Mouse (Mus musculus): ENCODE results near the gene Prmt8. TPM values are rescaled to one million over a fixed set of nuclear protein-coding genes. Genes with fewer than 3 reads are reported as not detected.

The Prmt8 gene
- total RNA-seq, 2 experiments from 2014 or later = 66.4 to 67.1 TPM

GRCm38 (mm10) chr6:127765573-127765972, 3.7 kb downstream of the Prmt8 start:
- DNase-seq (ENCODE audit: low spot score in 2 of 2) = peak in 1 of 2 experiments; percentile 33
- TF ChIP-seq CTCF (conservative IDR thresholded peaks at IDR 0.05) = no peak
- Histone ChIP-seq H3K27ac (peak overlapping the region; percentile 74; the same call in 1 of the 2 replicates), H3K4me3 (peak overlapping the region; percentile 48)

GRCm38 (mm10) chr6:127758264-127758663, 11.0 kb downstream of the Prmt8 start:
- H3K27ac ChIP-seq = no peak overlapping the region
- TF ChIP-seq CTCF (conservative IDR thresholded peaks at IDR 0.05) = no peak
- H3K4me3 ChIP-seq = no peak overlapping the region
- DNase-seq (ENCODE audit: low spot score in 2 of 2) = no peak

GRCm38 (mm10) chr6:127757667-127758167, 11.6 kb downstream of the Prmt8 start:
- H3K4me3 ChIP-seq = no peak overlapping the region
- no peak overlapping the region for H3K27ac ChIP-seq
- DNase-seq (ENCODE audit: low spot score in 2 of 2) = no peak
- TF ChIP-seq CTCF (conservative IDR thresholded peaks at IDR 0.05) = no peak

- no peak for DNase-seq (ENCODE audit: low spot score in 2 of 2)
- Histone ChIP-seq H3K27ac (no peak overlapping the region), H3K4me3 (no peak overlapping the region)
- no peak for TF ChIP-seq CTCF (conservative IDR thresholded peaks at IDR 0.05)
These were observed 12.4 kb downstream of the Prmt8 start for GRCm38 (mm10) chr6:127756856-127757255.

- Histone ChIP-seq H3K27ac (no peak overlapping the region; the same call in 1 of the 2 replicates), H3K4me3 (no peak overlapping the region)
- TF ChIP-seq CTCF (conservative IDR thresholded peaks at IDR 0.05) = no peak
- no peak for DNase-seq (ENCODE audit: low spot score in 2 of 2)
These were observed 16.0 kb downstream of the Prmt8 start for GRCm38 (mm10) chr6:127753228-127753627.

GRCm38 (mm10) chr6:127752681-127753080, 16.6 kb downstream of the Prmt8 start:
- TF ChIP-seq CTCF (conservative IDR thresholded peaks at IDR 0.05) = no peak
- no peak for DNase-seq (ENCODE audit: low spot score in 2 of 2)
- no peak overlapping the region; the same call in 1 of the 2 replicates for H3K27ac ChIP-seq
- H3K4me3 ChIP-seq = no peak overlapping the region

GRCm38 (mm10) chr6:127751499-127751898, 17.8 kb downstream of the Prmt8 start:
- no peak overlapping the region for H3K4me3 ChIP-seq
- no peak for DNase-seq (ENCODE audit: low spot score in 2 of 2)
- H3K27ac ChIP-seq = no peak overlapping the region
- TF ChIP-seq CTCF (conservative IDR thresholded peaks at IDR 0.05) = no peak

- DNase-seq (ENCODE audit: low spot score in 2 of 2) = no peak
- H3K4me3 ChIP-seq = no peak overlapping the region
- no peak for TF ChIP-seq CTCF (conservative IDR thresholded peaks at IDR 0.05)
- H3K27ac ChIP-seq = no peak overlapping the region
These were observed 20.5 kb downstream of the Prmt8 start for GRCm38 (mm10) chr6:127748793-127749192.

GRCm38 (mm10) chr6:127742290-127742689, 27.0 kb downstream of the Prmt8 start:
- no peak for TF ChIP-seq CTCF (conservative IDR thresholded peaks at IDR 0.05)
- DNase-seq (ENCODE audit: low spot score in 2 of 2) = no peak
- H3K27ac ChIP-seq = peak overlapping the region; percentile 28; the same call in 1 of the 2 replicates
- H3K4me3 ChIP-seq = no peak overlapping the region

- TF ChIP-seq CTCF (conservative IDR thresholded peaks at IDR 0.05) = no peak
- no peak for DNase-seq (ENCODE audit: low spot score in 2 of 2)
- H3K27ac ChIP-seq = no peak overlapping the region
- no peak overlapping the region for H3K4me3 ChIP-seq
These were observed 28.1 kb downstream of the Prmt8 start for GRCm38 (mm10) chr6:127741162-127741561.

GRCm38 (mm10) chr6:127740711-127741110, 28.6 kb downstream of the Prmt8 start:
- Histone ChIP-seq H3K4me3 (no peak overlapping the region), H3K27ac (no peak overlapping the region)
- no peak for DNase-seq (ENCODE audit: low spot score in 2 of 2)
- no peak for TF ChIP-seq CTCF (conservative IDR thresholded peaks at IDR 0.05)

GRCm38 (mm10) chr6:127739921-127740320, 29.4 kb downstream of the Prmt8 start:
- no peak for TF ChIP-seq CTCF (conservative IDR thresholded peaks at IDR 0.05)
- Histone ChIP-seq H3K27ac (no peak overlapping the region), H3K4me3 (no peak overlapping the region)
- no peak for DNase-seq (ENCODE audit: low spot score in 2 of 2)

GRCm38 (mm10) chr6:127735130-127735981, 33.9 kb downstream of the Prmt8 start:
- no peak overlapping the region for H3K4me3 ChIP-seq
- no peak overlapping the region for H3K27ac ChIP-seq
- no peak for DNase-seq (ENCODE audit: low spot score in 2 of 2)
- no peak for TF ChIP-seq CTCF (conservative IDR thresholded peaks at IDR 0.05)

- peak overlapping the region; percentile 39; the same call in 1 of the 2 replicates for H3K27ac ChIP-seq
- no peak overlapping the region for H3K4me3 ChIP-seq
- no peak for DNase-seq (ENCODE audit: low spot score in 2 of 2)
- TF ChIP-seq CTCF (conservative IDR thresholded peaks at IDR 0.05) = no peak
These were observed 46.1 kb downstream of the Prmt8 start for GRCm38 (mm10) chr6:127723126-127723525.

Data from layer of hippocampus, adult 2 months (tissue).